Mouse (Mus musculus) embryonic facial prominence, embryonic 12.5 days (tissue): ENCODE data around the gene Dlg2. TPM values are rescaled to one million over a fixed set of nuclear protein-coding genes. Genes with fewer than 3 reads are reported as not detected.

Source experiments
- ATAC-seq: fragments of 200-750 bp; cut with Nextera tagmentation; 2 replicates; pipeline ENCODE4 v1.8.0; 2017; ENCODE audit not compliant: insufficient number of reproducible peaks, insufficient read depth, low FRiP score, low TSS enrichment
- H3K27ac ChIP-seq: fragments of 300-500 bp; sonication (generic); 2 replicates; pipeline ENCODE4 v1.5.1; 2016; ENCODE audit warnings: mild to moderate bottlenecking
- H3K27me3 ChIP-seq: fragments of 300-500 bp; sonication (generic); 2 replicates; pipeline ENCODE4 v1.6.1; 2016; ENCODE audit warnings: mild to moderate bottlenecking, moderate library complexity
- H3K36me3 ChIP-seq: fragments of 300-500 bp; sonication (generic); 2 replicates; pipeline ENCODE4 v1.6.1; 2016; ENCODE audit warnings: mild to moderate bottlenecking
- H3K4me1 ChIP-seq: fragments of 300-500 bp; sonication (generic); 2 replicates; pipeline ENCODE4 v1.6.1; 2016
- H3K4me2 ChIP-seq: fragments of 300-500 bp; sonication (generic); replicated peaks from 2 replicates; pipeline ENCODE4 v1.6.1; 2016; ENCODE audit warnings: mild to moderate bottlenecking, moderate library complexity
- H3K4me3 ChIP-seq: fragments of 300-500 bp; sonication (generic); 2 replicates; pipeline ENCODE4 v1.5.1; 2016; ENCODE audit warnings: mild to moderate bottlenecking
- H3K9ac ChIP-seq: fragments of 300-500 bp; sonication (generic); 2 replicates; pipeline ENCODE4 v1.6.1; 2016; ENCODE audit warnings: mild to moderate bottlenecking, moderate library complexity
- H3K9me3 ChIP-seq: fragments of 300-500 bp; sonication (generic); 2 replicates; pipeline ENCODE4 v1.6.1; 2016; ENCODE audit warnings: mild to moderate bottlenecking, moderate library complexity
- WGBS: fragments of 180-500 bp; shearing (Covaris S2); methylation state at CpG from one replicate; pipeline ENCODE4 v1.1.7; 2016; 5-methylcytosine and 5-hydroxymethylcytosine counted together
- polyA plus RNA-seq: library from polyadenylated mRNA; unstranded; fragments of >200 nt; fragmentation: Nextera tagmentation; extraction: Ambion mirVana; gene quantifications from 2 replicates; pipeline ENCODE4 v1.2.1, GENCODE M21; 2016

The Dlg2 gene
- 7.4 and 11.0 TPM in 2 replicates for polyA plus RNA-seq

- H3K4me2 ChIP-seq, result peak within 1 kb of the TSS; percentile 72
- peak within 1 kb of the TSS; percentile 64 for H3K4me3 ChIP-seq
- H3K36me3 ChIP-seq, result no peaks in the 10 kb centered on the region
- 0 out of 2 replicates have a peak within 1 kb of the TSS, but pooled peaks have one; percentile 41 for H3K27ac ChIP-seq
- ATAC-seq, result no peak
- H3K27me3 ChIP-seq, result no peaks in the 10 kb centered on the region
- no peaks in the 10 kb centered on the region for H3K9me3 ChIP-seq
- H3K9ac ChIP-seq, result peak within 1 kb of the TSS; percentile 63
- peaks cover 5% of the 10 kb centered on the region for H3K4me1 ChIP-seq
- WGBS, result under 1% methylated on average over 32 of the region's 32 CpGs
These were observed at the start of gene Dlg2 for GRCm38 (mm10) chr7:90476313-90477245. TSS of gene Dlg2 (plus strand) at chr7:90476672.

- Histone ChIP-seq H3K4me2 (peak overlapping the region; percentile 62), H3K4me1 (0 out of 2 replicates have a peak, but pooled peaks cover 4% of the 10 kb centered on the region), H3K27ac (no peak overlapping the region), H3K36me3 (no peaks in the 10 kb centered on the region), H3K9ac (peak overlapping the region; percentile 43; the same call in 1 of the 2 replicates), H3K4me3 (peak overlapping the region; percentile 34; the same call in 1 of the 2 replicates), H3K9me3 (no peaks in the 10 kb centered on the region), H3K27me3 (no peaks in the 10 kb centered on the region)
- 63% methylated on average over 9 of the region's 9 CpGs for WGBS
- no peak for ATAC-seq
These were observed 49.5 kb upstream of the Dlg2 start for GRCm38 (mm10) chr7:90427006-90427405.

- Histone ChIP-seq H3K36me3 (no peaks in the 10 kb centered on the region), H3K27me3 (no peaks in the 10 kb centered on the region), H3K4me3 (no peak overlapping the region), H3K4me1 (0 out of 2 replicates have a peak, but pooled peaks cover under 1% of the 10 kb centered on the region), H3K27ac (no peak overlapping the region), H3K9ac (no peak overlapping the region), H3K9me3 (no peaks in the 10 kb centered on the region), H3K4me2 (no peak overlapping the region)
- no peak for ATAC-seq
These were observed 44.3 kb upstream of the Dlg2 start for GRCm38 (mm10) chr7:90432221-90432620.

- 88% methylated on average over 4 of the region's 4 CpGs for WGBS
- no peak overlapping the region for H3K4me2 ChIP-seq
These were observed 36.4 kb upstream of the Dlg2 start for GRCm38 (mm10) chr7:90440044-90440443.

GRCm38 (mm10) chr7:90442070-90442469 is 34.4 kb upstream of the Dlg2 start:
- no peaks in the 10 kb centered on the region for H3K4me1 ChIP-seq
- H3K4me3 ChIP-seq, result peak overlapping the region; percentile 96
- ATAC-seq, result no peak
- WGBS, result 15% methylated on average over 4 of the region's 4 CpGs
- H3K9me3 ChIP-seq, result no peaks in the 10 kb centered on the region
- peak overlapping the region; percentile 43 for H3K4me2 ChIP-seq
- peak overlapping the region; percentile 22 for H3K9ac ChIP-seq
- 0 out of 2 replicates have a peak overlapping the region, but pooled peaks have one; percentile 99 for H3K27ac ChIP-seq
- H3K27me3 ChIP-seq, result no peaks in the 10 kb centered on the region
- no peaks in the 10 kb centered on the region for H3K36me3 ChIP-seq

More at GRCm38 (mm10) chr7:90440044-90440443, 36.4 kb upstream of the Dlg2 start:
- Histone ChIP-seq H3K36me3 (no peaks in the 10 kb centered on the region), H3K9ac (no peak overlapping the region), H3K27me3 (no peaks in the 10 kb centered on the region), H3K27ac (no peak overlapping the region), H3K4me3 (no peak overlapping the region), H3K9me3 (no peaks in the 10 kb centered on the region), H3K4me1 (no peaks in the 10 kb centered on the region)
- ATAC-seq, result no peak

GRCm38 (mm10) chr7:90442518-90443080 is 33.9 kb upstream of the Dlg2 start, which contains the start of gene Crebzf:
TSS of gene Crebzf (plus strand) at chr7:90442729.
- Histone ChIP-seq H3K27ac (peak within 1 kb of the TSS; percentile 99), H3K4me2 (peak within 1 kb of the TSS; percentile 93), H3K36me3 (no peaks in the 10 kb centered on the region), H3K4me1 (no peaks in the 10 kb centered on the region), H3K27me3 (no peaks in the 10 kb centered on the region), H3K9me3 (no peaks in the 10 kb centered on the region), H3K9ac (peak within 1 kb of the TSS; percentile 99), H3K4me3 (peak within 1 kb of the TSS; percentile 96)
- WGBS, result under 1% methylated on average over 53 of the region's 54 CpGs
- ATAC-seq, result peak; percentile 91

- H3K9ac ChIP-seq, result peak overlapping the region; percentile 99
- under 1% methylated on average over 105 of the region's 123 CpGs for WGBS
- H3K9me3 ChIP-seq, result no peaks in the 10 kb centered on the region
- H3K4me3 ChIP-seq, result peak overlapping the region; percentile 96
- no peaks in the 10 kb centered on the region for H3K27me3 ChIP-seq
- H3K4me1 ChIP-seq, result no peaks in the 10 kb centered on the region
- H3K27ac ChIP-seq, result peak overlapping the region; percentile 99
- peak; percentile 64 for ATAC-seq
- H3K36me3 ChIP-seq, result 0 out of 2 replicates have a peak, but pooled peaks cover 2% of the 10 kb centered on the region
- peak overlapping the region; percentile 93 for H3K4me2 ChIP-seq
These were observed 33.1 kb upstream of the Dlg2 start for GRCm38 (mm10) chr7:90443101-90444091.

- Histone ChIP-seq H3K4me2 (peak overlapping the region; percentile 93), H3K27me3 (no peaks in the 10 kb centered on the region), H3K36me3 (0 out of 2 replicates have a peak, but pooled peaks cover 2% of the 10 kb centered on the region), H3K9ac (peak overlapping the region; percentile 99), H3K4me3 (peak overlapping the region; percentile 96), H3K9me3 (no peaks in the 10 kb centered on the region), H3K4me1 (no peaks in the 10 kb centered on the region), H3K27ac (no peak overlapping the region)
- ATAC-seq, result no peak
- 0% methylated on average over 6 of the region's 6 CpGs for WGBS
These were observed 32.3 kb upstream of the Dlg2 start for GRCm38 (mm10) chr7:90444206-90444605.

- Histone ChIP-seq H3K4me2 (peak overlapping the region; percentile 55), H3K9me3 (no peaks in the 10 kb centered on the region), H3K36me3 (peaks cover 8% of the 10 kb centered on the region; the same call in 1 of the 2 replicates), H3K4me3 (peak overlapping the region; percentile 77), H3K9ac (peak overlapping the region; percentile 66), H3K4me1 (peaks cover 3% of the 10 kb centered on the region; the same call in 1 of the 2 replicates), H3K27me3 (0 out of 2 replicates have a peak, but pooled peaks cover 2% of the 10 kb centered on the region), H3K27ac (peak overlapping the region; percentile 93; the same call in 1 of the 2 replicates)
- ATAC-seq, result no peak
- WGBS, result 41% methylated on average over 7 of the region's 7 CpGs
These were observed 20.2 kb upstream of the Dlg2 start for GRCm38 (mm10) chr7:90456149-90456844.

GRCm38 (mm10) chr7:90456845-90457468 is 19.5 kb upstream of the Dlg2 start, which contains the start of gene Tmem126a:
TSS of gene Tmem126a (minus strand) at chr7:90457229.
- peak; percentile 94 for ATAC-seq
- H3K4me1 ChIP-seq, result peaks cover 3% of the 10 kb centered on the region; the same call in 1 of the 2 replicates
- H3K4me3 ChIP-seq, result peak within 1 kb of the TSS; percentile 77
- peak within 1 kb of the TSS; percentile 93 for H3K27ac ChIP-seq
- peak within 1 kb of the TSS; percentile 55 for H3K4me2 ChIP-seq
- under 1% methylated on average over 41 of the region's 41 CpGs for WGBS
- H3K9me3 ChIP-seq, result no peaks in the 10 kb centered on the region
- H3K9ac ChIP-seq, result peak within 1 kb of the TSS; percentile 66
- H3K36me3 ChIP-seq, result peaks cover 8% of the 10 kb centered on the region; the same call in 1 of the 2 replicates
- H3K27me3 ChIP-seq, result 0 out of 2 replicates have a peak, but pooled peaks cover 2% of the 10 kb centered on the region
